Mouse (Mus musculus): ENCODE measurements around the gene Ythdf2. TPM values are rescaled to one million over a fixed set of nuclear protein-coding genes. Genes with fewer than 3 reads are reported as not detected.

The Ythdf2 gene
- polyA plus RNA-seq, 1 experiment from 2014 or later = 173 TPM

GRCm38 (mm10) chr4:132138640-132139039 lies 73.5 kb downstream of the Ythdf2 start:
- Histone ChIP-seq H3K9ac (replicated peaks; ENCODE audit: low read length) (no peak overlapping the region), H3K27me3 (ENCODE audit: control insufficient read depth, insufficient read depth, low read length) (peaks cover 6% of the 10 kb centered on the region), H3K4me2 (ENCODE audit: low read depth, low read length) (no peak overlapping the region), H3K27ac (replicated peaks; ENCODE audit: low read depth, low read length) (no peak overlapping the region), H3K9me3 (replicated peaks; ENCODE audit: control insufficient read depth, low read length) (no peaks in the 10 kb centered on the region), H3K36me3 (replicated peaks; ENCODE audit: control insufficient read depth, insufficient read depth, low read depth, low read length) (no peaks in the 10 kb centered on the region), H3K4me3 (ENCODE audit: low read depth, low read length) (no peak overlapping the region), H3K4me1 (ENCODE audit: control insufficient read depth, insufficient read depth, low read length) (no peaks in the 10 kb centered on the region)
- no peak for ATAC-seq (replicated peaks; ENCODE audit: insufficient number of reproducible peaks, low FRiP score, low TSS enrichment, low read depth)
- no peak for DNase-seq (ENCODE audit: low spot score)
- 86% methylated on average over 2 of the region's 2 CpGs for WGBS

GRCm38 (mm10) chr4:132137013-132137412 lies 75.1 kb downstream of the Ythdf2 start:
- no peak overlapping the region for H3K4me2 ChIP-seq (ENCODE audit: low read depth, low read length)
- DNase-seq (ENCODE audit: low spot score) (no peak), ATAC-seq (replicated peaks; ENCODE audit: insufficient number of reproducible peaks, low FRiP score, low TSS enrichment, low read depth) (no peak)
- H3K9me3 ChIP-seq (replicated peaks; ENCODE audit: control insufficient read depth, low read length) = no peaks in the 10 kb centered on the region
- H3K27me3 ChIP-seq (ENCODE audit: control insufficient read depth, insufficient read depth, low read length) = no peaks in the 10 kb centered on the region
- H3K36me3 ChIP-seq (replicated peaks; ENCODE audit: control insufficient read depth, insufficient read depth, low read depth, low read length) = no peaks in the 10 kb centered on the region
- WGBS = 77% methylated on average over 7 of the region's 7 CpGs
- no peak overlapping the region for H3K27ac ChIP-seq (replicated peaks; ENCODE audit: low read depth, low read length)
- no peak overlapping the region for H3K9ac ChIP-seq (replicated peaks; ENCODE audit: low read length)
- no peak overlapping the region for H3K4me3 ChIP-seq (ENCODE audit: low read depth, low read length)
- no peaks in the 10 kb centered on the region for H3K4me1 ChIP-seq (ENCODE audit: control insufficient read depth, insufficient read depth, low read length)

Small RNA genes lying within 50 kb of the gene (microRNA-seq; reads per million reads assigned to microRNA genes)
- gene Gm22033 (ENCODE audit: borderline number of aligned reads) = not detected

Other genes with a start within 250 kb of the Ythdf2 start
- not detected in 2 replicates for gene Gm10300, start 137.6 kb downstream of the Ythdf2 start, polyA plus RNA-seq (2014; fragmentation: Nextera tagmentation; extraction: Ambion mirVana)
- gene Epb41, start 137.0 kb downstream of the Ythdf2 start, polyA plus RNA-seq (2014; fragmentation: Nextera tagmentation; extraction: Ambion mirVana) = 139 and 141 TPM in 2 replicates
- 0.11 and 0.18 TPM in 2 replicates for gene Oprd1, start 67.8 kb downstream of the Ythdf2 start, polyA plus RNA-seq (2014; fragmentation: Nextera tagmentation; extraction: Ambion mirVana)
- gene Gmeb1, start 49.3 kb upstream of the Ythdf2 start, polyA plus RNA-seq (2014; fragmentation: Nextera tagmentation; extraction: Ambion mirVana) = 34.9 and 35.4 TPM in 2 replicates
- gene Taf12, start 62.1 kb upstream of the Ythdf2 start, polyA plus RNA-seq (2014; fragmentation: Nextera tagmentation; extraction: Ambion mirVana) = 60.5 and 64.6 TPM in 2 replicates
- gene Rab42, start 91.1 kb upstream of the Ythdf2 start, polyA plus RNA-seq (2014; fragmentation: Nextera tagmentation; extraction: Ambion mirVana) = 0.67 and 2.2 TPM in 2 replicates
- gene Trnau1ap, start 117.2 kb upstream of the Ythdf2 start, polyA plus RNA-seq (2014; fragmentation: Nextera tagmentation; extraction: Ambion mirVana) = 76.6 and 79.7 TPM in 2 replicates
- 60.6 and 61.5 TPM in 2 replicates for gene Rcc1, start 141.3 kb upstream of the Ythdf2 start, polyA plus RNA-seq (2014; fragmentation: Nextera tagmentation; extraction: Ambion mirVana)
- gene Phactr4, start 210.2 kb upstream of the Ythdf2 start, polyA plus RNA-seq (2014; fragmentation: Nextera tagmentation; extraction: Ambion mirVana) = 23.1 and 26.6 TPM in 2 replicates